Mouse (Mus musculus): ENCODE results near the gene Dglucy. TPM values are rescaled to one million over a fixed set of nuclear protein-coding genes. Genes with fewer than 3 reads are reported as not detected.

Dglucy gene
- polyA plus RNA-seq, 1 experiment from 2014 or later, result 5.0 TPM

DNA sequence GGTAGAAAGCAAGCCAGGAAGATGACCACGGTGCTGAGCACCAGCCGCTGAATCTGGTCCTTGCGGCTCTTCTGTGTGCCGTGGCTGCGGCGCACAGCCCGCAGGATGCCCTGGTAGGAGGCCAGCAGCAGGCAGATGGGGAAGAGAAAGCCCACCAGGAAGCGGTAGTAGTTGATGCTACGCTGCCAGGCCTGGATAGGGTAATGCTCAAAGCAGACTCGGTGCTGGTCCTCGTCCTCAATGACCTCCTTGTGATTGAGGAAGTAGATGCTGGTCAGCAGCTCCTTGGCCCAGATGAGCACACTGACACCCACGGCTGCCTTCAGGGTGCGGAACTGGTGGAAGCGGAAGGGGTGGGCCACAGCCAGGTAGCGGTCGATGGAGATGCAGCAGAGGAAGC lies 99.7 kb downstream of the Dglucy start:
- no peak overlapping the region for H3K4me2 ChIP-seq (ENCODE audit: low read depth, low read length)
- no peak for ATAC-seq (ENCODE audit: insufficient read depth, low FRiP score)
- 91% methylated on average over 16 of the region's 16 CpGs for WGBS
- no peaks in the 10 kb centered on the region for H3K27me3 ChIP-seq (ENCODE audit: control insufficient read depth, insufficient read depth, low read length)
- H3K27ac ChIP-seq (ENCODE audit: low read length), result no peak overlapping the region
- H3K9ac ChIP-seq (ENCODE audit: low read length), result no peak overlapping the region
- no peaks in the 10 kb centered on the region for H3K9me3 ChIP-seq (replicated peaks; ENCODE audit: control insufficient read depth, low read length)
- H3K4me3 ChIP-seq (replicated peaks; ENCODE audit: low read length), result no peak overlapping the region
- no peaks in the 10 kb centered on the region for H3K4me1 ChIP-seq (ENCODE audit: control insufficient read depth, insufficient read depth, low read length)
- H3K36me3 ChIP-seq (ENCODE audit: control insufficient read depth, insufficient read depth, low read length), result no peaks in the 10 kb centered on the region

DNA sequence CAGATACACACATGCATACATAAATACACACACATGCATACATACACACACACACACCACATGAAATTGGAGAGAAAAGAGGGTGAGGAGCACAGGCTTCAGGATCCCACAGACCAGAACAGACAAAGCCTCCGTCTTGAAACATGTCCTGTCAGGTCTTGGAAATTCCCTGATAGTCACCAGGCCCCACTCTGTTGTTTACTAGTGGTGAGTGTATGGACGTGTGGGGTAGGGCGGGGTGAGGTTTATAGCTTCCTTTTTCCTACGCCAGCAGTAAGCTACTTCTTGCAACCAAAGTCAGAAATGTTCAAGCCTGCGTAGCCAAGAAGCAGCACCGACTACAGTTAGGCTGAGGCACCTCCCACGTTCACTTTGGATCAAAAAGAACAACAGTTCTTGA lies 104.3 kb downstream of the Dglucy start:
- H3K4me2 ChIP-seq (ENCODE audit: low read depth, low read length), result no peak overlapping the region
- no peak overlapping the region for H3K4me3 ChIP-seq (replicated peaks; ENCODE audit: low read length)
- no peak for ATAC-seq (ENCODE audit: insufficient read depth, low FRiP score)
- H3K4me1 ChIP-seq (ENCODE audit: control insufficient read depth, insufficient read depth, low read length), result peaks cover 4% of the 10 kb centered on the region; the same call in 1 of the 2 replicates
- H3K27ac ChIP-seq (ENCODE audit: low read length), result no peak overlapping the region
- no peaks in the 10 kb centered on the region; the same call in 1 of the 2 replicates for H3K27me3 ChIP-seq (ENCODE audit: control insufficient read depth, insufficient read depth, low read length)
- no peaks in the 10 kb centered on the region for H3K36me3 ChIP-seq (ENCODE audit: control insufficient read depth, insufficient read depth, low read length)
- 38% methylated on average over 7 of the region's 7 CpGs for WGBS
- no peak overlapping the region for H3K9ac ChIP-seq (ENCODE audit: low read length)
- H3K9me3 ChIP-seq (replicated peaks; ENCODE audit: control insufficient read depth, low read length), result no peaks in the 10 kb centered on the region

DNA sequence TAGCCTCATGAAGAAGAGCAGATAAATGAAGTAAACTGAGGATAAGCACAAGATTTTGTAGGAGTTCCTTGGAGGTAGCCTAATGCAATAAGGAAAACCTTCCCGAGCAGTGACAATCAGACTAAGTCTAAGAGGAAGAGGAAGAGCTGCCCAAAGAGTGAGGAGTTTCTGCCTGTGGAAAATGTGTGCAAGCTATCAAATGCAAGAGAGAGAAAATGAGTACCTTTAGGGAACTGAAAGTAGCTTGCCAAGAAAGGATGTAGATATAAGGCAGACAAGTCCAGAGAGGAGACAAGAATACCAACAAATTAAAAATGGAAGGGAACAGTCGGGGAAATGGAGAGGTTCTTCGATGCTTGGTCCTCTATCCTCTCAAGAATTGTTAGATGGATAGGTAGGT lies 106.7 kb downstream of the Dglucy start:
- H3K4me2 ChIP-seq (ENCODE audit: low read depth, low read length), result no peak overlapping the region
- peaks cover 8% of the 10 kb centered on the region; the same call in 1 of the 2 replicates for H3K4me1 ChIP-seq (ENCODE audit: control insufficient read depth, insufficient read depth, low read length)
- H3K27me3 ChIP-seq (ENCODE audit: control insufficient read depth, insufficient read depth, low read length), result no peaks in the 10 kb centered on the region; the same call in 1 of the 2 replicates
- H3K27ac ChIP-seq (ENCODE audit: low read length), result no peak overlapping the region
- WGBS, result 83% methylated on average over 3 of the region's 3 CpGs
- no peaks in the 10 kb centered on the region for H3K9me3 ChIP-seq (replicated peaks; ENCODE audit: control insufficient read depth, low read length)
- no peak overlapping the region for H3K4me3 ChIP-seq (replicated peaks; ENCODE audit: low read length)
- no peaks in the 10 kb centered on the region for H3K36me3 ChIP-seq (ENCODE audit: control insufficient read depth, insufficient read depth, low read length)
- ATAC-seq (ENCODE audit: insufficient read depth, low FRiP score), result no peak
- H3K9ac ChIP-seq (ENCODE audit: low read length), result no peak overlapping the region

DNA sequence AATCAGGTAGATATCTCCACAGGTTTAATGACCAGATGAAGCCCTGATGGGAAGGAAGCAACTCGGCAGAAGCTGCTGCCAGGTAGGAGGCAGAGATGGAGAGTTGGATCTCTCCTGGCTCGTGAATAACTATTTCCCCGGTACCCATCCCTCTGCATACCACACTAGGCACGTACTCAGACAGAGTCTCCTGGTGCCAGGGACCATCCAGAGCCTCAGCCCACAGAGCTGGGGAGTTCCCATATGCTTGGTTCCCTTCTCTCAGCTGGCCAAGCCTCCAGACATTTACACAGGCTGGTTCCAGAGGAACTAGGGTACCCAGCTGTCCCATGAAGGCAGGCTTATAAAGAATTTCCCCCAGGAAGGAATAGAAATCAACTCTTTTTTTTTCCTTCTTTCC lies 108.0 kb downstream of the Dglucy start:
- no peak overlapping the region for H3K4me3 ChIP-seq (replicated peaks; ENCODE audit: low read length)
- no peaks in the 10 kb centered on the region for H3K36me3 ChIP-seq (ENCODE audit: control insufficient read depth, insufficient read depth, low read length)
- H3K4me2 ChIP-seq (ENCODE audit: low read depth, low read length), result no peak overlapping the region
- WGBS, result 74% methylated on average over 4 of the region's 4 CpGs
- H3K9me3 ChIP-seq (replicated peaks; ENCODE audit: control insufficient read depth, low read length), result no peaks in the 10 kb centered on the region
- ATAC-seq (ENCODE audit: insufficient read depth, low FRiP score), result no peak
- H3K27me3 ChIP-seq (ENCODE audit: control insufficient read depth, insufficient read depth, low read length), result no peaks in the 10 kb centered on the region; the same call in 1 of the 2 replicates
- H3K27ac ChIP-seq (ENCODE audit: low read length), result no peak overlapping the region
- no peak overlapping the region for H3K9ac ChIP-seq (ENCODE audit: low read length)
- H3K4me1 ChIP-seq (ENCODE audit: control insufficient read depth, insufficient read depth, low read length), result peaks cover 8% of the 10 kb centered on the region; the same call in 1 of the 2 replicates

DNA sequence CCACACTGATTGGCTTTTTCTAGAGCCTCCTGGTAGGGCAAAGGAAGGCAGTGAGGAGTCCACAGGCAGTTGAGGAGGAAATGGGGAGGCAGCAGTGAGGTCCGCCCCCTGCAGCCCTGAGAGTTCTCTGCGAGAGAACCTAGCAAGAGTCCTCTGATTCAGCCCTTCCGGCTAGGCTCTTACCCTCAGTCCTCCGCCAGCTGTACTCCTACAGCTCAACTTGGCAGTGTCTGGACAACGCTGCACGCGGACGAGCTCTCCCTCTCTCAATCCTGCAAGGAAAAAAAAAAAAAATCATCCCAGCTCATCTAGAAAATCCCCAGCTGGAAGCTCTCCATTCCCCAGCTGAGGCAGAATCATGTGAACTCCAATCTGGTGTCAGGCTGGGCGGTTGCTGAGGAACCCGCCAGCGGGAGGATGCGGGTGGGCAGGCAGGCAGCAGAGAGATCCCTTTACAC lies 109.0 kb downstream of the Dglucy start:
- peaks cover 8% of the 10 kb centered on the region; the same call in 1 of the 2 replicates for H3K4me1 ChIP-seq (ENCODE audit: control insufficient read depth, insufficient read depth, low read length)
- H3K27ac ChIP-seq (ENCODE audit: low read length), result peak overlapping the region; percentile 76; the same call in 1 of the 2 replicates
- H3K9ac ChIP-seq (ENCODE audit: low read length), result no peak overlapping the region
- no peaks in the 10 kb centered on the region for H3K36me3 ChIP-seq (ENCODE audit: control insufficient read depth, insufficient read depth, low read length)
- H3K4me2 ChIP-seq (ENCODE audit: low read depth, low read length), result peak overlapping the region; percentile 17; the same call in 1 of the 2 replicates
- ATAC-seq (ENCODE audit: insufficient read depth, low FRiP score), result peak; percentile 79
- H3K27me3 ChIP-seq (ENCODE audit: control insufficient read depth, insufficient read depth, low read length), result no peaks in the 10 kb centered on the region; the same call in 1 of the 2 replicates
- no peaks in the 10 kb centered on the region for H3K9me3 ChIP-seq (replicated peaks; ENCODE audit: control insufficient read depth, low read length)
- no peak overlapping the region for H3K4me3 ChIP-seq (replicated peaks; ENCODE audit: low read length)
- 13% methylated on average over 12 of the region's 12 CpGs for WGBS

DNA sequence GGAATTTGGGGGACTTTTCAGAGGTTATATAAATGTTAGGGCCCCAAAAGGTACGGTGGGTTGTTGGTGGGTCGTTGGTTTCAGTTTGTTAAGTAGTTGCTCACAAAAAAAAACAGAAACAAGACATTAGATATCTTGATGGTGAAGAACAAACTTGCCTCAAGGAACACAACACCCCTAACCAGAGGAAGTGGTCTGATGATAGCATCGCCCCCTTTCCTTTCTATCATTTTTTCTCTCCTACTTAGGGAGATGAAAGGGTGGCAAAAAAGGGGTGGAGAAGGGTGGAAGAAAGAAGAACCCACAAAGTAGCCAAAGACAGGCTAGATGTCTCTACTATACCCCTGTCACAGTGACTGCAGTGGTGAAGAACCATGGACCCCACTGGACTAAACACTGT lies 111.7 kb downstream of the Dglucy start:
- H3K36me3 ChIP-seq (ENCODE audit: control insufficient read depth, insufficient read depth, low read length), result no peaks in the 10 kb centered on the region
- H3K9ac ChIP-seq (ENCODE audit: low read length), result no peak overlapping the region
- WGBS, result 83% methylated on average over 3 of the region's 3 CpGs

DNA sequence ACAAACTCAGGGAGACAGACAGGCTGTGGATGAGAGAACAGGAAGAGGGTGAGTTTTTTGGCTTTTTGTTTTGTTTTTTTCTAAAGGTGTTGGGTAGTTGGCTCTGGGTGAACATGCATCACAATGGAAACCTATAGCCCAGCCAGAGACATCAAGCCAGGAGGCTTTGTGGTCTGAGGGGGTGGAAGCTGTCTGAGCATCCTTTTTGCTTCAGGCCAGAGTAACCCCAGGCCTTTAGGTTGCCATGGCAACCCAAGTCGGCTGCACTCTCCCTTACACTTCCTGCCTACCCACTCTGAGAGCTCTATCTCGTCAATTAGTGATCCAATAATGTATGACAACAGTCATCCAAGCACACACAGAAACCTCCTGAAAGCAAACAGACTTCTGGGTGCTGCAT lies 116.6 kb downstream of the Dglucy start:
- no peaks in the 10 kb centered on the region for H3K9me3 ChIP-seq (replicated peaks; ENCODE audit: control insufficient read depth, low read length)
- no peak overlapping the region for H3K4me2 ChIP-seq (ENCODE audit: low read depth, low read length)
- peaks cover 34% of the 10 kb centered on the region for H3K27me3 ChIP-seq (ENCODE audit: control insufficient read depth, insufficient read depth, low read length)
- WGBS, result 2% methylated on average over 2 of the region's 2 CpGs
- no peak overlapping the region for H3K9ac ChIP-seq (ENCODE audit: low read length)
- no peak for ATAC-seq (ENCODE audit: insufficient read depth, low FRiP score)
- no peak overlapping the region for H3K27ac ChIP-seq (ENCODE audit: low read length)
- peaks cover 10% of the 10 kb centered on the region for H3K4me1 ChIP-seq (ENCODE audit: control insufficient read depth, insufficient read depth, low read length)
- no peaks in the 10 kb centered on the region for H3K36me3 ChIP-seq (ENCODE audit: control insufficient read depth, insufficient read depth, low read length)
- H3K4me3 ChIP-seq (replicated peaks; ENCODE audit: low read length), result no peak overlapping the region

More for the DNA sequence above, 111.7 kb downstream of the Dglucy start:
- Histone ChIP-seq H3K4me3 (replicated peaks; ENCODE audit: low read length) (no peak overlapping the region), H3K9me3 (replicated peaks; ENCODE audit: control insufficient read depth, low read length) (no peaks in the 10 kb centered on the region), H3K27me3 (ENCODE audit: control insufficient read depth, insufficient read depth, low read length) (no peaks in the 10 kb centered on the region; the same call in 1 of the 2 replicates), H3K27ac (ENCODE audit: low read length) (no peak overlapping the region), H3K4me2 (ENCODE audit: low read depth, low read length) (no peak overlapping the region), H3K4me1 (ENCODE audit: control insufficient read depth, insufficient read depth, low read length) (peaks cover 8% of the 10 kb centered on the region; the same call in 1 of the 2 replicates)
- ATAC-seq (ENCODE audit: insufficient read depth, low FRiP score), result no peak

DNA sequence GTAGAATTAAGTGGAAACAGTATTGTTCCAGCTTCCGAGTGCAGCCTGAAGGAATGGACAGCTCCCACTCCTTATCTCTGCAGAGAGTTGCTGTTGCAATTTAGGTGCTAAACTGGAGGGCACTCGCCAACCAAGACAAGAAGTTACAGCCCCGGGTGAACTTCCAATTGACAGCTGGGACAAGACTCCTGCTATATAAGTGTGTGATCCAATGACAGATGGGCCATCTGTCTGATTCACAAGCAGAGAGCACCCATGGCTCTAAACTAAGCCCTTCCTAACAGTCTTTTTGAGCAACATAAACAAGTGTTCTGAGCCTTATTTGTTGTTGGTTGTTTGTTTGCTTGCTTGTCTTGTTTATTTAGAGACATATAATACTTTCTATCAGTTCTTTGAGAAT lies 117.8 kb downstream of the Dglucy start:
- no peak overlapping the region for H3K9ac ChIP-seq (ENCODE audit: low read length)
- H3K27me3 ChIP-seq (ENCODE audit: control insufficient read depth, insufficient read depth, low read length), result peaks cover 35% of the 10 kb centered on the region
- H3K4me2 ChIP-seq (ENCODE audit: low read depth, low read length), result no peak overlapping the region
- no peak overlapping the region for H3K27ac ChIP-seq (ENCODE audit: low read length)
- ATAC-seq (ENCODE audit: insufficient read depth, low FRiP score), result no peak
- no peak overlapping the region for H3K4me3 ChIP-seq (replicated peaks; ENCODE audit: low read length)
- no peaks in the 10 kb centered on the region for H3K9me3 ChIP-seq (replicated peaks; ENCODE audit: control insufficient read depth, low read length)
- peaks cover 10% of the 10 kb centered on the region for H3K4me1 ChIP-seq (ENCODE audit: control insufficient read depth, insufficient read depth, low read length)
- 17% methylated on average over 3 of the region's 3 CpGs for WGBS
- no peaks in the 10 kb centered on the region for H3K36me3 ChIP-seq (ENCODE audit: control insufficient read depth, insufficient read depth, low read length)

DNA sequence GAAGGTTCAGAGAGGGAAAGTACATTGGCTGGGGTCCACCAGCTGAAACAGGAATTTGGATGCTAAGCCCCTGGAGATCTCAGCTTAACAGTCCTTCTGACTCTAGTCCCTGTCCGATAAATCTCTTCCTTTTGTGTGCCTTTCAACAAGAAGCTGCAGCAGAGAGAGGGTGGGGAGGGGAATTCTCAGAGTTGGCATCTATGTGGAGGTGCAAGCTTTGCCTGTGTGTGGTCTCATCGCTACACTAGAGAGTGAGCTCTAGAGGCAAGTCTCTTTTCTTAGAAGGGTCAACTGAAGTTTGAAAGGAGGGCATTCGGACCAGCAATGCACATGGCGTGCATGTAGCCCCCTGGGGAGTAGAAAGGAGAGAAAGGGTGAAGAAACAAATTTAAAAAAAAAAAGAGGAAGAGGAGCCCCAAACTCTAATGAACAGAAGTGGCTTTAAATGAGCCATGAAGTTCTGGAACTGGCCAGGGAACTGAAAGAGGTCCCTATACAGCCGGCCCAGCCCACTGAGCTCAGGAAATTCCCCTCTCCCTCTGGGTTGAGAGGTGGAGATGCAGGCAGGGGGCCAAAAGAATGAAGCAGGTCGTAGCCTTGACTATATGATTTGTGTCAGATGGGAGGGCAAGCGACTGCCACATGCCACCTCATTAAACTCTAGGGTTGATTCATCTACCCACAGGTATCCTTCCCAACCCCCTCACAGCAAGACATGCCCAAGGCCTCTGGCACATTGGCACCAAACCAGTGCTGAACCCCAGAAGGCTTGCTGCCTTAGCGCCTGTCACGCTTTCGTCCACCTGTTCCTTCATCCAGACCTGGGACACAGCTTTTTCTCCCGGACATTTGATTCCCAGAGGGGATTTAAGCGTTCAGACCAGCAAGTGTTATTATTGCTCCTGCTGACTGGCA lies 119.1 kb downstream of the Dglucy start:
- Histone ChIP-seq H3K9me3 (replicated peaks; ENCODE audit: control insufficient read depth, low read length) (no peaks in the 10 kb centered on the region), H3K27me3 (ENCODE audit: control insufficient read depth, insufficient read depth, low read length) (peaks cover 35% of the 10 kb centered on the region), H3K27ac (ENCODE audit: low read length) (no peak overlapping the region), H3K4me2 (ENCODE audit: low read depth, low read length) (peak overlapping the region; percentile 53; the same call in 1 of the 2 replicates), H3K4me3 (replicated peaks; ENCODE audit: low read length) (no peak overlapping the region), H3K36me3 (ENCODE audit: control insufficient read depth, insufficient read depth, low read length) (no peaks in the 10 kb centered on the region), H3K4me1 (ENCODE audit: control insufficient read depth, insufficient read depth, low read length) (peaks cover 10% of the 10 kb centered on the region), H3K9ac (ENCODE audit: low read length) (no peak overlapping the region)
- WGBS, result 33% methylated on average over 12 of the region's 12 CpGs
- no peak for ATAC-seq (ENCODE audit: insufficient read depth, low FRiP score)

Data from stomach, embryonic 16.5 days (tissue).